Mouse (Mus musculus) thymus, adult 2 months (tissue): ENCODE results near the gene Ccnjl. TPM values are rescaled to one million over a fixed set of nuclear protein-coding genes. Genes with fewer than 3 reads are reported as not detected.

ENCODE experiments used
- DNase-seq: peaks from one replicate; pipeline ENCODE4 v3.0.0; 2021
- H3K27ac ChIP-seq: fragments of 200-500 bp; 2 replicates; pipeline ENCODE4 v1.5.1; 2012; ENCODE audit warnings: low read length, control low read depth; ENCODE audit not compliant: control insufficient read depth, insufficient read depth
- H3K27me3 ChIP-seq: fragments of 200-500 bp; 2 replicates; pipeline ENCODE4 v1.6.1; 2012; ENCODE audit warnings: mild to moderate bottlenecking, low read length, moderate library complexity, mixed read lengths; ENCODE audit not compliant: control insufficient read depth, insufficient read depth
- H3K36me3 ChIP-seq: fragments of 200-500 bp; 2 replicates; pipeline ENCODE4 v1.6.1; 2012; ENCODE audit warnings: mild to moderate bottlenecking, low read length, moderate library complexity; ENCODE audit not compliant: control insufficient read depth, insufficient read depth
- H3K4me1 ChIP-seq: fragments of 200-500 bp; replicated peaks from 2 replicates; pipeline ENCODE4 v1.6.1; 2012; ENCODE audit warnings: low read length; ENCODE audit not compliant: control insufficient read depth, insufficient read depth
- H3K4me3 ChIP-seq: fragments of 200-500 bp; 2 replicates; pipeline ENCODE4 v1.5.1; 2012; ENCODE audit warnings: mild to moderate bottlenecking, low read length, control low read depth, moderate library complexity; ENCODE audit not compliant: control insufficient read depth, insufficient read depth
- CTCF ChIP-seq: fragments of 200-500 bp; IDR thresholded peaks from 2 replicates; pipeline ENCODE4 v1.5.1; 2012; ENCODE audit warnings: mild to moderate bottlenecking, control low read depth, low read length, moderate library complexity, borderline replicate concordance; ENCODE audit not compliant: control insufficient read depth, poor library complexity, insufficient read depth; ENCODE audit errors: extremely low read depth
- POLR2A ChIP-seq: fragments of 200-500 bp; IDR thresholded peaks from 2 replicates; pipeline ENCODE4 v1.6.1; 2012; ENCODE audit warnings: mild to moderate bottlenecking, low read length, control low read depth, moderate library complexity; ENCODE audit not compliant: control insufficient read depth, poor library complexity, insufficient read depth; ENCODE audit errors: extremely low read depth
- WGBS: fragments of 180-500 bp; shearing (Covaris S2); methylation state at CpG from one replicate; pipeline ENCODE4 v1.1.7; 2018; 5-methylcytosine and 5-hydroxymethylcytosine counted together
- polyA plus RNA-seq: library from polyadenylated mRNA; depleted of rRNA; stranded (reverse); fragments of >200 nt; gene quantifications from 2 replicates; pipeline ENCODE4 v1.2.3, GENCODE M21; 2012

Ccnjl gene
- polyA plus RNA-seq, 1 experiment: 9.4 TPM

GRCm38 (mm10) chr11:43484652-43485051, 43.9 kb upstream of the Ccnjl start:
- WGBS: 65% methylated on average over 11 of the region's 11 CpGs
- no peak overlapping the region for H3K4me3 ChIP-seq
- H3K27ac ChIP-seq: no peak overlapping the region
- no peak for TF ChIP-seq POLR2A
- TF ChIP-seq CTCF: no peak
- no peaks in the 10 kb centered on the region for H3K27me3 ChIP-seq
- DNase-seq: no peak
- no peaks in the 10 kb centered on the region for H3K4me1 ChIP-seq
- no peaks in the 10 kb centered on the region for H3K36me3 ChIP-seq

GRCm38 (mm10) chr11:43485855-43486254, 42.7 kb upstream of the Ccnjl start:
- no peak overlapping the region for H3K4me3 ChIP-seq
- 92% methylated on average over 9 of the region's 9 CpGs for WGBS
- H3K4me1 ChIP-seq: no peaks in the 10 kb centered on the region
- no peak for DNase-seq
- no peaks in the 10 kb centered on the region for H3K27me3 ChIP-seq
- H3K36me3 ChIP-seq: no peaks in the 10 kb centered on the region
- H3K27ac ChIP-seq: no peak overlapping the region
- TF ChIP-seq CTCF: no peak
- no peak for TF ChIP-seq POLR2A

- no peak overlapping the region for H3K27ac ChIP-seq
- 35% methylated on average over 7 of the region's 7 CpGs for WGBS
- DNase-seq: peak; percentile 72
- H3K36me3 ChIP-seq: no peaks in the 10 kb centered on the region
- TF ChIP-seq POLR2A (no peak), CTCF (peak; percentile 83; the same call in 1 of the 2 replicates)
- H3K27me3 ChIP-seq: no peaks in the 10 kb centered on the region
- no peak overlapping the region for H3K4me3 ChIP-seq
- no peaks in the 10 kb centered on the region for H3K4me1 ChIP-seq
These were observed 35.9 kb upstream of the Ccnjl start for GRCm38 (mm10) chr11:43492663-43493062.

GRCm38 (mm10) chr11:43493815-43494409, 34.7 kb upstream of the Ccnjl start:
- H3K4me3 ChIP-seq: no peak overlapping the region
- TF ChIP-seq POLR2A (no peak), CTCF (peak; percentile 64; the same call in 1 of the 2 replicates)
- H3K4me1 ChIP-seq: no peaks in the 10 kb centered on the region
- H3K36me3 ChIP-seq: no peaks in the 10 kb centered on the region
- DNase-seq: peak; percentile 68
- no peak overlapping the region for H3K27ac ChIP-seq
- WGBS: 33% methylated on average over 6 of the region's 6 CpGs
- H3K27me3 ChIP-seq: no peaks in the 10 kb centered on the region

GRCm38 (mm10) chr11:43495037-43495436, 33.5 kb upstream of the Ccnjl start:
- no peak for DNase-seq
- Histone ChIP-seq H3K27ac (no peak overlapping the region), H3K4me1 (no peaks in the 10 kb centered on the region), H3K27me3 (no peaks in the 10 kb centered on the region), H3K36me3 (no peaks in the 10 kb centered on the region), H3K4me3 (no peak overlapping the region)
- WGBS: 79% methylated on average over 8 of the region's 8 CpGs
- TF ChIP-seq POLR2A (no peak), CTCF (no peak)

GRCm38 (mm10) chr11:43495532-43495931, 33.1 kb upstream of the Ccnjl start:
- no peaks in the 10 kb centered on the region for H3K27me3 ChIP-seq
- H3K4me3 ChIP-seq: no peak overlapping the region
- H3K36me3 ChIP-seq: no peaks in the 10 kb centered on the region
- TF ChIP-seq CTCF: no peak
- TF ChIP-seq POLR2A: no peak
- H3K4me1 ChIP-seq: no peaks in the 10 kb centered on the region
- H3K27ac ChIP-seq: no peak overlapping the region
- WGBS: 17% methylated on average over 3 of the region's 3 CpGs
- DNase-seq: no peak

GRCm38 (mm10) chr11:43501256-43501655, 27.3 kb upstream of the Ccnjl start:
- no peak overlapping the region for H3K27ac ChIP-seq
- whole genome bisulfite sequencing: 93% methylated on average over 6 of the region's 6 CpGs
- no peak for TF ChIP-seq POLR2A
- no peak for TF ChIP-seq CTCF
- H3K27me3 ChIP-seq: no peaks in the 10 kb centered on the region
- H3K4me3 ChIP-seq: no peak overlapping the region
- DNase-seq: no peak
- H3K4me1 ChIP-seq: no peaks in the 10 kb centered on the region
- H3K36me3 ChIP-seq: no peaks in the 10 kb centered on the region
